Mouse (Mus musculus): ENCODE measurements around the gene Brms1.

The Brms1 gene

DNA sequence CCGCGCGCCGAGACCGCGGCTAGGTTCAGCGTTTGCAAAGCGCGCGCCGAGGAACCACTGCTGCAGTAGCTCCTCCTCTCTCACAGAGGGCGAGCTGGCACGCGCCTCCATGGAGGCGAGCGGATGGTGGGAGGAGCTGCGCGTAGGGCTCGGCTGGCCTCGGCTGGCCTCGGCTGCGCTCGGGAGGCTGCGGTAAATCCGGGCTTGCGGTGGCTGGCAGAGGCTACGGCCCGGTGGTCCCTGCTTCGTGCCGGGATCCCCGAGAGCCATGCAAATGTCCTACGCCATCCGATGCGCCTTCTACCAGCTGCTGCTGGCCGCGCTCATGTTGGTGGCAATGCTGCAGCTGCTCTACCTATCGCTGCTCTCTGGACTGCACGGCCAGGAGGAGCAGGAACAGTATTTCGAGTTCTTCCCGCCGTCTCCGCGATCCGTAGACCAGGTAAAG is 2.4 kb upstream of the Brms1 start, which contains the start of the genes B4gat1 and AC124502.3:
B4gat1 (plus strand) TSS at position 118 of the 448 bp plus-strand sequence.
AC124502.3 (plus strand) TSS at position 183 of the 448 bp plus-strand sequence.
- peak; percentile 66 to 80 for DNase-seq (ENCODE audit: low spot score in 2 of 2)

DNA sequence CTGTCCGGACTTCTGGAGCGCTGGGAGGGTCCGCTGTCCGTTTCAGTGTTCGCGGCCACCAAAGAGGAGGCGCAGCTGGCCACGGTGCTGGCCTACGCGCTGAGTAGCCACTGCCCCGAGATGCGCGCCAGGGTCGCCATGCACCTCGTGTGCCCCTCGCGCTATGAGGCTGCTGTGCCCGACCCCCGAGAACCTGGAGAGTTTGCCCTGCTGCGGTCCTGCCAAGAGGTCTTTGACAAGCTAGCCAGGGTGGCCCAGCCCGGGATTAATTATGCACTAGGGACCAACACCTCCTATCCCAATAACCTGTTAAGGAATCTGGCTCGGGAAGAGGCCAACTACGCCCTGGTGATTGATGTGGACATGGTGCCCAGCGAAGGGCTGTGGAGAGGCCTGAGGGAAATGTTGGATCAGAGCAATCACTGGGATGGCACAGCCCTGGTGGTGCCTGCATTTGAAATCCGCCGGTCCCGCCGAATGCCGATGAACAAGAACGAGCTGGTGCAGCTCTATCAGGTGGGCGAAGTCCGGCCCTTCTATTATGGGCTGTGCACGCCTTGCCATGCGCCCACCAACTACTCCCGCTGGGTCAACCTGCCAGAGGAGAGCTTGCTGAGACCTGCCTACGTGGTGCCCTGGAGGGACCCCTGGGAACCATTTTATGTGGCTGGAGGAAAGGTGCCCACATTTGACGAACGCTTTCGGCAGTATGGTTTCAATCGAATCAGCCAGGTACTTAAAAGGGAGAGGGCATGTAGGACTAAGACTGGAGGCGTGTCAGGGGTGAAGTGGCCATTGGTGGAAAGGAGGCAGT is 1.6 kb upstream of the Brms1 start:
- no peak for DNase-seq (ENCODE audit: low spot score in 2 of 2)

DNA sequence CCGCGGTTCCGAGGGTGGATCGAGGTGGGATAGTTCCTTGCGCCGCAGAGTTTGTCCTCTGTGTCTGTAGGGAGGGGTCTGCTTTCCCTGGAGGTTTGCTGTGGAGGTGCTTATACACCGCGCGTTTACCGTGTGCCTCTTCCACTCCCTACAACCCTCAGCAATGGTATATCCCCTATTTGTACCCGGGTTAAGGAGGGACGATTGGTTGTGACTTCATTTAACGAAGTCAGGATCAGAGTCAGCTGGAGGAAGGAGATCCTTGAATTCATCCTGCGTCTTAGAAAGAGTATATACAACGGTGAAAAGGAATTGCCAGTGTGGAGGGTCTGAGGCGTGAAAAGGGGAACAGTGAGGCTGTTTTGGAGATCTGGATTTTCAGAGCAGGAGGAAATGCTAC is 434 bp downstream of the Brms1 start:
- no peak for DNase-seq (ENCODE audit: low spot score in 2 of 2)

DNA sequence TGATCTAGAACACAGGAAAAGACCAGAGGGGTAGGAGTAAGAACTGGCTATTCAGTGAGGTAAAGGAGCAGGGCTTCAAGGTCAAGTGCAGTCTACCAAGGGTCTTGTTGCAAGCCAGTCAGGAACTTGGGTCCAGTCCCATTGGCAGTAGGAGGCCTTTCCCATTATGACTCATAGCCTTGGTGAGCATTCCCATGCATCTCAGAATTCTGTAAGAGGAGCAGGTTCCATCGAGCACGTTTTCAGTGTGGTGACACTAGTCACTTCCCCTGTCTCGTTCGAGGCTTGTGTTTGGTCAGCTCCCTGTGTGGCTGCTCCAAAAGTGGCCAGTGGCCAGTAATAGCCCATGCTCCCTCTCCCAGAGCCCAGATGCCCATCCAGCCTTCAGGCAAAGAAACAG is 4.4 kb downstream of the Brms1 start:
- DNase-seq (ENCODE audit: low spot score in 2 of 2), result no peak

DNA sequence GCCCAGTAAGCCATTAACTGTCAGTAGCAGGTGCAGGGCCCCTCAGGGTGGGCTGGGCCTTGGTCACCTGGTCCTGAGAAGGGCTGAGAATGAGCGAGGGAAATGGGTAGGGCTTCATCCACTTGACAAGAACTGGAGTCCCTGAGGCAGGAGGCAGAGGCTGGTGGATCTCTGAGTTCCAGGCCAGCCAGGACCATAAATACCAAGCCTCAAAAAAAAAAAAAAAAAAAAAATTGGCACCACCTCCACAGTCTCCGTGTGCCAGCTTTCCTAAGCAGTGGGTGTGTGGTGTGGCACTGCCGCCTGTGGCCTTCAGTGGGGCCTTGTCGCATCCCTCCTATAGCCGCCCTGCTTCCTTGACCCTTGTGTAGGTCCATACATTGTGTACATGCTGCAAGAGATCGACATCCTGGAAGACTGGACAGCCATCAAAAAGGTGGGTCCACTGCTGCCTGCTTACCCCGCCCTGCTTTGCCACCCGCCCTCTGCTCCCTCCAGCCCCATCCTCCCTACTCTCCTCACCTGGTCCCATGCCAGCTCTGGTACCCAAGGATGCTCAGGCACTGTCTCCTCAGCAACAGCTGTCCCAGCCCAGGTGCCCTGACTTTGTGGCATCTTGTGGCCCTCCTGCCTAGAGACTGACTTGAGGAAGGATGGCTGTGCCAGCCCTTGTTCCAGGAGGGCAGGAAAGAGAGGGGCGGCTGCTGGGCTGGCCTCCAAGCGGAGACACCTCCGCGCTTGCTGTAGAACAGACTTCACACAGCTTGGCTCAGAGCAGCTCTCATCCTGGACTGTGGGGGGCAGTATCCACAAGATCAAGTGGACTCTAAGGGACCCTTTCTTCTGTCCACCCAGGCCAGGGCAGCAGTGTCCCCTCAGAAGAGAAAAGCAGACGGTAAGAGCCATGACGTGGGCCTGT is 7.2 kb downstream of the Brms1 start:
- DNase-seq (ENCODE audit: low spot score in 2 of 2), result no peak

DNA sequence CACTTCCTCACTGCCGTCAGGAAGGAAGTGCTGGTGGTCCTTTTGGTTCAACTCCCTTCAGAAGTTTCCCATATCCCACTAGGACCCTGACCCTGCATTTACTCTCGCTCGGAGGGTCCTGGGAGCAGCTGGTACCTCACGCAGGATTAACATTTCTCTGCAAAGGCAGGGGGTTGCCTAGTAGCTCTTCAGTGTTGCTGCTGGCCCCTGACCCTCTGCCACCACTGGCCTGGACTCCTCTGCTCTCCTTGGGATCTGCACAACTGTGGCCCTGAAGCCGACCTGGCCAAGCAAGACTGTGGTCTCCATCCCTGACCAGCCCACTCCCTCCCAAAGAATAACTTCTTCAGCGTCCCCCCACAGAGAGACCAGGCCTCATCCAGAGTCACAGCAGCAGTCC is 8.2 kb downstream of the Brms1 start:
- DNase-seq (ENCODE audit: low spot score in 2 of 2), result no peak

DNA sequence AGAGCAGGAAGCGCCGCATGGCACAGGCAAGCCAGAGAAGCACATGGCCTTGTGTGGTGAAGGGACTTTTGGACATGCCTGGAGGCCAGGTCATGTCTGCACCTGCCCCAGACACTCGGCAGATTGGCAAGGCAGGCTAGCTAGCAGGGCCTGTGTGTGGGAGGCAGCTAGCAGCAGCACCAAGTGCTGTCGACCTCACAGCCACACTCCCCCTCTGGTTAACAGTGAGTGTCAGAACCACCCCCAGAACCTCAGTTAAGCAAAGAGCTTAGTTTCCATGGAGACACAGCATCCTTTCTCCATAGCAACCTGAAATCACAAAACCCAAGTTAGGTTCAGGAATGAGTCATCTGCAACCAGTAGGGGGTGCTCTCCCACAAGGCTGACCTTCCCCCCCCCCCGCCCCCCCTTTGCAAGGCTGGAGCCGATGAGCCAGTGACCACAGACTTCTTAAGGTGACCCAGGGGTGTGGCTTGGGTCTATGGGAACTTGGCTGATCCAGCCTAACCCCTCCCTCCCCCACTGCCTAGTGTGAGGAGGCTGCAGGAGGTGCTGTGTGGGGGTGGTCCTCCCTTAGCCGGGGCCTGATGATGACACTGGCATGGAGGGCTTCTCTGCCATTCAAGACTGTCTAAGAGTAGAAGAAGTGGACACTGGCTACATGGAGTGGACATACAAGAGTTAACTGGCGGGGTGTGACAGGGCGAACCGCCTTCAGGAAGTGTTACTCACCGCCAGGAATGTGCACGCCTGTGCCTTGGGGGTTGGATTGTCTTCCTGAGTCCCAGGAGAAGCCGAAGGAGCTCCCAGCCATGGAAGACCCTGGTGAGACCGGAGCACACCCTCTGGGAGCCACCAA is 9.1 kb downstream of the Brms1 start, which contains the start of gene Rin1:
Rin1 (plus strand) TSS at position 435 of the 859 bp plus-strand sequence.
- peak; percentile 57 to 61 for DNase-seq (ENCODE audit: low spot score in 2 of 2)

DNA sequence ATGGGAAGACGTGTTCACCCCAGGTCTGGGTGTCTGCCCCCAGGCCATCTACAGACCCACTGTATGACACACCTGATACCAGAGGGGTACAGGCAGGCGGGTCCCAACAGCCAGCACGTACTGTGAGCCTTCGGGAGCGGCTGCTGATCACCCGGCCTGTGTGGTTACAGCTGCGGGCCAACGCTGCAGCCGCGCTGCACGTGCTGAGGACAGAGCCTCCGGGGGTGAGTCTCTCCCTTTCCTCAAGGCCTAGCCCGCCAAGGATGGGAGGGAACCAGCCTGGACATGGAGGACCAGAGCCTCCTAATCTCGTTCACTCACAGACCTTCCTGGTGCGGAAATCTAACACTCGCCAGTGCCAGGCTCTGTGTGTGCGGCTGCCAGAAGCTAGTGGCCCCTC is 9.9 kb downstream of the Brms1 start:
- DNase-seq (ENCODE audit: low spot score in 2 of 2), result no peak

DNA sequence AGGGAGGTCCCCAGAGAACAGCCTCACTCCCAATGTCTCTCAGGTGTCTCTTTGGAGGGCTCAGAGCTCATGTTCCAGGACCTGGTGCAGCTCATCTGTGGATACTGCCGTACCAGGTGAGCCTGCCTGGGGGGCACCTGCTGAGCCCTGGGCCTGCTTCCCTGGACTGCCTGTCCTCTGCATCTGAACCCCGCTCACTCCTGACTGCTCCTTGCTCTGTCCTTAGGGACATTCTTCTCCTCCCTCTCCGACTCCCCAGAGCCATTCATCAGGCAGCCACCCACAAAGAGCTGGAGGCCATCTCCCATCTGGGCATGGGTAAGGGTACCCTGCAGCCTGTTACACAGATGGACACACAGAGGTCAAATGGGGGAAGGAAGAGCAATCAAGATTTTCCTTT is 10.4 kb downstream of the Brms1 start:
- no peak for DNase-seq (ENCODE audit: low spot score in 2 of 2)

DNA sequence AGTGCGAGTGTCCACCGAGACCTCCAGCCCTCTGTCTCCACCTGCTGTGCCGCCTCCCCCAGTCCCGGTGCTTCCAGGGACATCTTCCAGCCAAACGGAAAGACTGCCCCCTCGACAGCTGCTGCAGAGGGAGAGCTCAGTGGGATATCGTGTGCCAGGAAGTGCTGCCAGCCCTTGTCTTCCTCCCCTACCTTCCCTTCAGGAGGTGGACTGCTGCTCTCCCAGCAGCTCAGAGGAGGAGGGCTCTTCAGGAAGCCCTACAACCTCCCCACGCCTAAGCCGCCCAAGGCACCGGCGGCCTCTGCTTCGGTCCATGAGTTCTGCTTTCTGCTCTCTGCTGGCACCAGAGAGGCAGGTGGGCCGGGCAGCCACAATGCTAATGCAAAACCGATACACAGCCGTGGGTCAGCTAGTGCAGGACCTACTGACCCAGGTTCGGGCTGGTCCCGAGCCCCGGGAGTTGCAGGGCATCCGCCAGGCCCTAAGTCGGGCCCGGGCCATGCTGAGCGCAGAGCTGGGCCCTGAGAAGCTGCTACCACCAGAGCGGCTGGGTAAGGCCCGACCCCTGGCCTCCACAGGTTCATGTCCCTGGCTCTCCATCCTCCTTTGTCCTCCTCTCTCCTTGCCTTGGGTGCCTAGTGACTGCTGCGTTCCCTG is 11.1 kb downstream of the Brms1 start:
- DNase-seq (ENCODE audit: low spot score in 2 of 2), result no peak

DNA sequence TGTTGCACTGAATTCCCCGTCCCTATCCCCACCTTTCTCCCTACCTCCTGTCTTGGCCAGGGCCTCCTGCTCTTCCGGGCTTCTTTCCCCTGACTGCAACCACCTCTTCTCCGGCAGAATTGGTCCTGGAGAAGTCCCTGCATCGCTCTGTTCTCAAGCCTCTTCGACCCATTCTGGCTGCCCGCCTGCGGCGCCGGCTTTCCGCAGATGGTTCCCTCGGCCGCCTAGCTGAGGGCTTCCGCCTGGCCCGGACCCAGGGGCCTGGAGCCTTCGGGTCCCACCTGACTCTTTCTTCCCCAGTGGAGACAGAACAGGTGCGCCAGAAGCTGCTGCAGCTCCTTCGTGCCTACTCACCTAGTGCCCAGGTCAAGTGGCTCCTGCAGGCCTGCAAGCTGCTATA is 11.7 kb downstream of the Brms1 start:
- no peak for DNase-seq (ENCODE audit: low spot score in 2 of 2)

DNA sequence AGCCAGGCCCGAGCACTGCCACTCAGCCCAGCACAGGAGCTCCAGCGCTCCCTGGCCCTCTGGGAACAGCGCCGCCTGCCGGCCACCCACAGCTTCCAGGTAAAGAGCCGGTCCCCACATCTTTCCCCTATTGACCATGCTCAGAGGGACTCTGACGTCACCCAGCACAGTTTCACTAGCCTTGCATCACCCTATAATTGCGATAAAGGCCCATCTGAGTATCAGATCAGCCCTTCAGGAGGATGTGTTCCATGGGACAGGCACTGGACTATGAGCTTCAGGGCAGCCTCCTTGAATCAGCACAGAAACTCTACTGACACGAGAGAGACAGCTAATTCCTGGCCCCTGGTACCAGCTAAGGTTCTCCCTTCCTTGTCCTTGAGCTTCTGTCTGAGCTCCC is 12.8 kb downstream of the Brms1 start:
- peak; percentile 53 to 65 for DNase-seq (ENCODE audit: low spot score in 2 of 2)

DNA sequence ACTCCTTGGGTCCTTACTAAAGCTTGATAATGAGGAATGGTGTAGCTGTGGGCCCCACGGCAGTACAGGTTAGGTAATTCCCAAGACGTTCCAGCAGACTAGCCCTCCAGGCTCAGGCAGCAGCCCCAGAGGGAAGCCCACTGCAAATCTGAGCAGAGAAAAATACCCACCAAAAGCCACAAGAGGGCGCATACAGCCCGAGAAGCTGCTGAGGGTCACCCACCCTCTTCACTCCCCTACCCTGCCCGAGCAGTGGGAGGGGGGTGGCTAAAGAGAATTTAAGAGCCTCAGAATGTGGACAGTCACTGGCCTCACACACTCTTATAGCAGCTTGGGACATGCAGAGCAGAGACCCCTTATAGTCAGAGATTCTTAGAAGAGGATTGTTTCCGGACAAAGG is 15.1 kb downstream of the Brms1 start:
- DNase-seq (ENCODE audit: low spot score in 2 of 2), result no peak

DNA sequence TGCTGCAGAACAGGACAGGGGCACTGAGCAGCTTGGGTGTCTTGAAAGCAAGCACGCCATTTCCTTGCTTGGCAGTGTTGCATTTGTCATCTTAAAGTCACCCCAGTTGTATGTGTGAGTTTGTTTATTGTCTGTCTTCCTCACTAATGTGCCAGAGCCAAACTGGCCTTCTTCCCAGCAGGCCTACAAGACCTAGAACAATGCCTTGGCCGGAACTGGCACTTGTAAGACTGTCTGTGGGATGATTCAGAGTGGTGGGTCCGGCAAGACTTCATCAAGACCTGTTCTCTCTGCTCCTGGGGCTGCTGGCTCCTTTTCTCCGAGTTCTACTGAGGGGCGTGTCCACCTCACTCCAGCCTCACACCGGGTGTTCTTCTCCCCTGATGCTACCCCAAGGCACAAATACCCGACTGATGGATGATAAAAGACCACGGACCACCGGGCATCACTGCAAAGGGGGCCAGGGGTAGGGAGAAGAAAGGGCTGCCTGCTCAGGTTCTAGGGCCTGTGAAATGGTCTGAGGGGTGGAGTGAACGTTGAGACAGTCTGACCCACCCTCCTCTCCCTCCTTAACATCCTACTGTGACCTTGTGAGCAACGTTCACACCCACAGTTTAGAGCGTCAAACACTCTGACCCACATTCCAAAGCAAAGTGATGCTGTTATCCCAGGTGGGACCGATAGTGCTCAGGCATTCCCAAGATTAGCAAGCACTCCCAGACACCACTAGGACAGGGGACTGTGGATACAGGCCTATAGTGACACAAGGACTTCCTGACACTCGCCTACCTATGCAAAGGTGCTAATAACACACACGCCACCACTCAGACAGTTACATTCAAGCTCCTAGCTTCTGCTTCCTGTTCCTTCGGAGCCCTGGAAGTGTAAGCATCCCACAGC is 17.0 kb downstream of the Brms1 start:
- DNase-seq (ENCODE audit: low spot score in 2 of 2), result no peak

DNA sequence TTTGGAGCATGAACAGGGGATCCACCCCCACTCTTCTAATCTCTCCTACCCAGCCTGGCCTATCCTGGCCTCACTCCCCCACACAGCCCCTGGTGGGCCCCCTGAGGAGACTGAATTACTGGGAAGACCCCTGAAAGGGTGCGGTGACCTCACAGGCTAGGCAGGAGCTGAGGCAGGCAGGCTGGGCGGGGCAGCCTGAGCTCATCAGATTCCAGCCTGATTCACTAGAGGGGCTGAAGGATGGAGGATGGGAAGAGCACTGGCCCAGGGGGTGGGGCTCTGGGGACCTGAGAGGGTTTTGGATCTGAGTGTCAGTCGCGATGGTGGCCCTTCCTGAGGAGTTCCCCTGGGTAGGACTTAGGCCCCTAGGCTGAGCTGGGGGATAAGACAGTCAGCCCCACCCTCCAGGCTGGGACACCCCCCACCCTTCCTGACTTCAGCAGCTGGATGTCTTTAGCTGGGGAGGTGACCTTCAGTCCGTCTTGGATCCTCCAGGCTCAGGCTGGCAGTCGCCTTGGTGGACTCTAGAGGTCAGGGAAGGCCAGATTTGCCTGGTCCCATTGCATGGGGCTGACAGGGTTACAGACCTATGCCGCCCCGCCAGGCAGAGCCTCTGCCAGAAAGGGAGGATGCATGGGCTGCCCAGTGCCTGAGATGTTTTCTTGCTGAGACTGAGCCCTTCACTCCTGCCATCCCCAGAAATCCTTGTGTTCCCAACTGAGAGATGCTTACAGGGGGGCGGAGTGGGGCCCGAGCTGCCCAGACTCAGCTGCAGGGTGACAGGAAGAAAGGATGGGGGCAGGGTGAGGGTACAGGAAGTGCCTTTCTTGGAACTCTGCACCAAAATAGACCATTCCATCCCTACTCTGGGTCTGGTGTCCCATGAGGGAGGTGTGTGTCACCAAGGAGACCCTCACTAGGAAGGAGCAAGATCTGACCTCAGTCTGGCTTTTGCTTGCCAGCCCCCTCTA is 17.9 kb downstream of the Brms1 start:
- no peak for DNase-seq (ENCODE audit: low spot score in 2 of 2)

DNA sequence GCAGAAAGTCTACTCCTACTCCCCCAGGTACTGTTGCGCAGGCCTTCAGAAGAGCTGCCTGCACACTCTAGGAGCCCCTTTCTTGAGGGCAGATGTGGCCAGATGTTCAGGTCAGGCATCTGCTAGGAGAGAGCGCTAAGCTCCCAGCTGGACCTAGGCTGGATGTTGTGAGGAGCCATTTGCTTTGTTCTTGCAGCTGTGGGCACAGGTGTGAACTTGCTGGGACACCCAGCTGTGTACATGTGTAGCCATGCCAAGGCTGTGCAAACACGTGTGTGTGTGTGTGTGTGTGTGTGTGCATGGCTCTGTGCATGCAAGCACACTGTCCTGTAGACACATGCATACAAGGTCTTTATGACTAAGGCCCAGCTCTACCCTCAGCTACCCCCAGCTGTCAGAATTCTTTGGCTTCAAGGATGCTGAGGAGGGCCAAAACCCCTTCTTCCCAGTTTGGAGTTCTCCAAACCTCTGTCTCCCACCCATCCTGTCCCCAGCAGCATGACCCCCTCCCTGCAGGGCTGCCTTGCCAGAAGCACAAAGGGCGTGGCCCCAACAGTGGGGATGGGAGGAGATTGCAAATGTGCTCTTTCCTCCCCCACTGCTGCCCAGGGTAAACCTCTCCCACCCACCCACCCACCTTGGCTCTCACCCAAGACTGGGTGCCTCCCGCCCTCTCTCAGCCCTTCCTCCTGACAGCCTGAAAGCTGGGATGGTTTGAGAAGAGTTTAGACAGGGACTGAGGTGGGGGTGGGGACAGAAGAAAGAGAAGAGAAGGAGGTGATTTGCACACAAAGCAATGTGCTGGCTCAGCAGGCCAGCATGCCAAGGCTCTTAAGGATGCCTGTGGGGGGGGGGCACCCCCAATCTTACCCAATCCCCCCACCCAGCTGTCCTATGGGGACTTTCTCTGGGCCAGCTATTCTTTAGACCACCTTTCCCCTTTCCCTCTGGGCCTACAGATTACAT is 19.5 kb downstream of the Brms1 start:
- DNase-seq (ENCODE audit: low spot score in 2 of 2), result no peak

DNA sequence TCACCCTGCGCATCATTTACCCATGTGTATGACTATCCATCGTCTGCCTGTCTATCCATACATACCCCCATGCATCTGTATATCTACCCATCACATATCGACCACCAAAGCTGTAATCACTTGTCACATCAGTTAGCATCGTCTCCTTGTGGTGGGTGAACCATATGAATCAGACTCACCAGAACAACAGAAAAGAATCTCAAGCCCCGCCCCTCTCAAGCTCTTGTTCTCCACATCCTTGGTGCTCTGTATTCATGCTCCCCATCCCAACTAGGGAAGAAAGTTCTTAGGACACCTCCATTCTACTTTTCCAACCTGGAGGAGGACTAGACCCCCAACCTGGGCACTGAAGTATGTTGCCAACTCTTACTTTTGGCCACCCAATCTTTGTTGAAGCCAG is 20.9 kb downstream of the Brms1 start:
- DNase-seq (ENCODE audit: low spot score in 2 of 2), result no peak

DNA sequence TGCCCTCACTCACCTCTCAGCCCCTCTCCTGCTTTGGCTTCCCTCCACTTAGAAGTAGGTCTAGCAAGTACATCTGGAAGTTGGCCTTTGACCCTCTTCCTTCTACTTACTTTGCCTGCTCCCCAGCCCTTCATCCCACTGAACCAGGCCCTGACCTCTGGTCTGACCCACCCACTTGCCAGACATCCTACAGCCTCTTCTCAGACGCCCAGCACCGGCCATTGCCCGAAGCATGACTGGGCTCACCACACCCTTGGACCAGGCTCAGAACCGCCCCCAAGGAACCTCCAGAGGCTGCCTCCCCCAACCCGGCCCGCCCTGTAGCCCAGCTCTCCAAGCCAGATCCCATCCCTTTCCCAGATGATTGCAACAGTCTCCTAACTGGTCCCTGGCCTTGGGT is 21.3 kb downstream of the Brms1 start:
- DNase-seq (ENCODE audit: low spot score in 2 of 2), result no peak

Data from natural killer cell, adult 2 months (primary cell).